Mouse (Mus musculus): Measurements from ENCODE around the gene Nckap5.
"Not testable (repeated sequence)": the region's sequence is repeated elsewhere in the genome, so short reads cannot be mapped to it uniquely, and the experiment has no call there.

Gene Nckap5

GRCm38 (mm10) chr1:126094346-126094745, 736.3 kb downstream of the Nckap5 start:
- DNase-seq (ENCODE audit: extremely low read depth, insufficient read length, low spot score), result no peak

- DNase-seq (ENCODE audit: extremely low read depth, insufficient read length, low spot score), result not testable (repeated sequence)
Observed at GRCm38 (mm10) chr1:126091979-126092378, 738.6 kb downstream of the Nckap5 start.

GRCm38 (mm10) chr1:126087181-126087580, 743.4 kb downstream of the Nckap5 start:
- DNase-seq (ENCODE audit: extremely low read depth, insufficient read length, low spot score), result no peak

GRCm38 (mm10) chr1:126076312-126076711, 754.3 kb downstream of the Nckap5 start:
- no peak for DNase-seq (ENCODE audit: extremely low read depth, insufficient read length, low spot score)

- DNase-seq (ENCODE audit: extremely low read depth, insufficient read length, low spot score), result no peak
Observed at GRCm38 (mm10) chr1:126070861-126071260, 759.7 kb downstream of the Nckap5 start.

- DNase-seq (ENCODE audit: extremely low read depth, insufficient read length, low spot score), result no peak
Observed at GRCm38 (mm10) chr1:126051491-126051890, 779.1 kb downstream of the Nckap5 start.

- no peak for DNase-seq (ENCODE audit: extremely low read depth, insufficient read length, low spot score)
Observed at GRCm38 (mm10) chr1:126042886-126043285, 787.7 kb downstream of the Nckap5 start.

GRCm38 (mm10) chr1:126027536-126027935, 803.1 kb downstream of the Nckap5 start:
- DNase-seq (ENCODE audit: extremely low read depth, insufficient read length, low spot score), result no peak

GRCm38 (mm10) chr1:126024518-126024917, 806.1 kb downstream of the Nckap5 start:
- DNase-seq (ENCODE audit: extremely low read depth, insufficient read length, low spot score), result no peak

- DNase-seq (ENCODE audit: extremely low read depth, insufficient read length, low spot score), result no peak
Observed at GRCm38 (mm10) chr1:126022959-126023358, 807.6 kb downstream of the Nckap5 start.

- DNase-seq (ENCODE audit: extremely low read depth, insufficient read length, low spot score), result not testable (repeated sequence)
Observed at GRCm38 (mm10) chr1:126018654-126019053, 811.9 kb downstream of the Nckap5 start.

GRCm38 (mm10) chr1:126011661-126012091, 818.9 kb downstream of the Nckap5 start:
- no peak for DNase-seq (ENCODE audit: extremely low read depth, insufficient read length, low spot score)

GRCm38 (mm10) chr1:126007571-126007970, 823.0 kb downstream of the Nckap5 start:
- DNase-seq (ENCODE audit: extremely low read depth, insufficient read length, low spot score), result no peak

- no peak for DNase-seq (ENCODE audit: extremely low read depth, insufficient read length, low spot score)
Observed at GRCm38 (mm10) chr1:126005672-126006071, 824.9 kb downstream of the Nckap5 start.

GRCm38 (mm10) chr1:125996540-125996939, 834.1 kb downstream of the Nckap5 start:
- no peak for DNase-seq (ENCODE audit: extremely low read depth, insufficient read length, low spot score)

- no peak for DNase-seq (ENCODE audit: extremely low read depth, insufficient read length, low spot score)
Observed at GRCm38 (mm10) chr1:125987803-125988202, 842.8 kb downstream of the Nckap5 start.

- no peak for DNase-seq (ENCODE audit: extremely low read depth, insufficient read length, low spot score)
Observed at GRCm38 (mm10) chr1:125984570-125984969, 846.0 kb downstream of the Nckap5 start.

- no peak for DNase-seq (ENCODE audit: extremely low read depth, insufficient read length, low spot score)
Observed at GRCm38 (mm10) chr1:125974649-125975048, 856.0 kb downstream of the Nckap5 start.

- no peak for DNase-seq (ENCODE audit: extremely low read depth, insufficient read length, low spot score)
Observed at GRCm38 (mm10) chr1:125971933-125972332, 858.7 kb downstream of the Nckap5 start.

- DNase-seq (ENCODE audit: extremely low read depth, insufficient read length, low spot score), result no peak
Observed at GRCm38 (mm10) chr1:125967671-125968070, 862.9 kb downstream of the Nckap5 start.

- no peak for DNase-seq (ENCODE audit: extremely low read depth, insufficient read length, low spot score)
Observed at GRCm38 (mm10) chr1:125951026-125951425, 879.6 kb downstream of the Nckap5 start.

- no peak for DNase-seq (ENCODE audit: extremely low read depth, insufficient read length, low spot score)
Observed at GRCm38 (mm10) chr1:125949076-125949475, 881.5 kb downstream of the Nckap5 start.

GRCm38 (mm10) chr1:125945136-125945535, 885.5 kb downstream of the Nckap5 start:
- DNase-seq (ENCODE audit: extremely low read depth, insufficient read length, low spot score), result no peak
